Comparison of ENCODE assay signal across 8 mouse cellular contexts in the genomic region with DNA sequence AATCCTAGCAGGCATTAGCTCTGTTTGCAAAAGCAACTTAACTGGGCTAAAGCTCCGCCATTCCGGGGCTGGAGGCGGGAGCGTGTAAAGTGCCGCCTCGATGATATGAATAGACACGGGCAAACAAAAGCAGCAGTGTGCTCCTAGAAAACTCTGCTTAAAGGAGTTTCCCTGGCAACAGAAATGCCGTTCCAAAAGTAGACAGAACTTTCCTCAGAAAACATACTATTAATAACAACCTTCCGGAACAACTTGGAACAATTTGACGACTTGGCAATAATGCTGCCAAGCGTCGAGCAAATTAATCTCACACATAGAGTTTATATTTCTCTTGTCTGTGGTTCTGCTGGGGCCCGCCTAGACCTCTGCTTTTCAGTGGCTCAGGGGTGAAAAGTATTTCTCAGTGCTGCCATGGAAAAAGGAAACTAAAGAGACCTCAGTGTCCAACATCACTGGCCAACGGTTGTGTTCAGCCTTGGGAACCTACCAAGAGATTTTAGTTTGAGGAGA.
DNase-seq lines count a peak whose midpoint lies in the region; ATAC-seq and TF ChIP-seq lines count a peak whose summit lies in the region.

No protein-coding gene starts in this region.

- TF ChIP-seq POLR2A in lung, adult 2 months (IDR thresholded peaks at IDR 0.05; ENCODE audit: borderline replicate concordance, extremely low read depth, low read depth, low read length): no peak
- no peak for TF ChIP-seq POLR2A in limb, embryonic 14.5 days (IDR thresholded peaks at IDR 0.05; ENCODE audit: borderline replicate concordance, extremely low read depth, insufficient read depth, insufficient read length)

- TF ChIP-seq CTCF in lung, embryonic 14.5 days (IDR thresholded peaks at IDR 0.05; ENCODE audit: low read depth): no peak
- no peak for TF ChIP-seq CTCF in lung, adult 2 months (IDR thresholded peaks at IDR 0.05; ENCODE audit: insufficient read depth, low read length)
- TF ChIP-seq CTCF in heart, postnatal 0 days (IDR thresholded peaks at IDR 0.05; ENCODE audit: low read depth): no peak

- peaks cover 5% of the 10 kb centered on the region; the same call in 1 of the 2 replicates for H3K4me1 ChIP-seq in lung, embryonic 14.5 days (ENCODE audit: insufficient read depth)
- no peaks in the 10 kb centered on the region for H3K4me1 ChIP-seq in lung, adult 2 months (ENCODE audit: control insufficient read depth, insufficient read depth, low read length)
- H3K4me1 ChIP-seq in forebrain, embryonic 14.5 days (ENCODE audit: control insufficient read depth, insufficient read depth, low read length): peaks cover 19% of the 10 kb centered on the region
- H3K4me1 ChIP-seq in heart, postnatal 0 days (ENCODE audit: control insufficient read depth, insufficient read depth): peaks cover 13% of the 10 kb centered on the region; the same call in 1 of the 2 replicates
- H3K4me1 ChIP-seq in limb, embryonic 14.5 days (ENCODE audit: control insufficient read depth, insufficient read depth, low read length): peaks cover 11% of the 10 kb centered on the region

- H3K9ac ChIP-seq in lung, embryonic 14.5 days: no peak overlapping the region
- H3K9ac ChIP-seq in forebrain, embryonic 14.5 days (ENCODE audit: low read length): peak overlapping the region; percentile 18; the same call in 1 of the 2 replicates
- 0 out of 2 replicates have a peak overlapping the region, but pooled peaks have one; percentile 13 for H3K9ac ChIP-seq in heart, postnatal 0 days (replicated peaks; ENCODE audit: low read depth, low read length)
- no peak overlapping the region for H3K9ac ChIP-seq in limb, embryonic 14.5 days (ENCODE audit: low read depth, low read length, severe bottlenecking)

- peak overlapping the region; percentile 55 for H3K4me2 ChIP-seq in lung, embryonic 14.5 days
- peak overlapping the region; percentile 37 for H3K4me2 ChIP-seq in forebrain, embryonic 14.5 days (ENCODE audit: low read length)
- peak overlapping the region; percentile 47 for H3K4me2 ChIP-seq in heart, postnatal 0 days (ENCODE audit: low read depth, low read length)
- peak overlapping the region; percentile 34 for H3K4me2 ChIP-seq in limb, embryonic 14.5 days (replicated peaks; ENCODE audit: low read depth, low read length, severe bottlenecking)

- ATAC-seq in lung, embryonic 14.5 days (ENCODE audit: insufficient read depth): peak; percentile 73; the same call in 1 of the 2 replicates
- peak; percentile 83 for ATAC-seq in forebrain, embryonic 14.5 days
- ATAC-seq in heart, postnatal 0 days (ENCODE audit: insufficient read depth, low read depth): peak; percentile 78
- ATAC-seq in limb, embryonic 14.5 days (ENCODE audit: low FRiP score, low read depth): peak; percentile 62; the same call in 1 of the 2 replicates

- TF ChIP-seq EP300 in heart, postnatal 0 days (IDR thresholded peaks at IDR 0.05; ENCODE audit: low read depth): no peak

- H3K9me3 ChIP-seq in lung, embryonic 14.5 days (ENCODE audit: low read depth, low read length): no peaks in the 10 kb centered on the region
- no peaks in the 10 kb centered on the region for H3K9me3 ChIP-seq in forebrain, embryonic 14.5 days (replicated peaks; ENCODE audit: control insufficient read depth, low read length)
- H3K9me3 ChIP-seq in heart, postnatal 0 days (replicated peaks; ENCODE audit: control insufficient read depth, low read length): no peaks in the 10 kb centered on the region
- no peaks in the 10 kb centered on the region for H3K9me3 ChIP-seq in limb, embryonic 14.5 days (ENCODE audit: control insufficient read depth, low read length)

- H3K36me3 ChIP-seq in lung, embryonic 14.5 days (ENCODE audit: insufficient read depth): no peaks in the 10 kb centered on the region
- 0 out of 2 replicates have a peak, but pooled peaks cover 3% of the 10 kb centered on the region for H3K36me3 ChIP-seq in forebrain, embryonic 14.5 days (ENCODE audit: control insufficient read depth, insufficient read depth, low read length)
- H3K36me3 ChIP-seq in heart, postnatal 0 days (replicated peaks; ENCODE audit: control insufficient read depth, insufficient read depth, low read length): no peaks in the 10 kb centered on the region
- no peaks in the 10 kb centered on the region for H3K36me3 ChIP-seq in limb, embryonic 14.5 days (ENCODE audit: control insufficient read depth, insufficient read depth, low read length)

- H3K4me3 ChIP-seq in lung, embryonic 14.5 days (ENCODE audit: low read depth, low read length): peak overlapping the region; percentile 12; the same call in 1 of the 2 replicates
- no peak overlapping the region for H3K4me3 ChIP-seq in lung, adult 2 months (replicated peaks; ENCODE audit: extremely low read depth, low read depth, low read length)
- no peak overlapping the region for H3K4me3 ChIP-seq in forebrain, embryonic 14.5 days (ENCODE audit: low read depth, low read length)
- peak overlapping the region; percentile 14 for H3K4me3 ChIP-seq in heart, postnatal 0 days (ENCODE audit: low read depth, low read length)
- H3K4me3 ChIP-seq in limb, embryonic 14.5 days (replicated peaks; ENCODE audit: low read length): 0 out of 2 replicates have a peak overlapping the region, but pooled peaks have one; percentile 12

- peak; percentile 76 for DNase-seq in lung, embryonic 14.5 days
- DNase-seq in lung, adult 2 months: no peak
- DNase-seq in forebrain, embryonic 14.5 days (ENCODE audit: low spot score): peak; percentile 86
- DNase-seq in heart, postnatal 0 days (ENCODE audit: low spot score): peak; percentile 45
- peak; percentile 59 for DNase-seq in kidney, postnatal 14 days
- DNase-seq in limb, embryonic 14.5 days (ENCODE audit: low spot score): peak; percentile 77
- peak; percentile 91 for DNase-seq in right cerebral cortex, adult 18-20 months
- no peak for DNase-seq in thymus, postnatal 14 days

- no peaks in the 10 kb centered on the region for H3K27me3 ChIP-seq in lung, embryonic 14.5 days (ENCODE audit: insufficient read depth, low read length)
- no peaks in the 10 kb centered on the region for H3K27me3 ChIP-seq in forebrain, embryonic 14.5 days (replicated peaks; ENCODE audit: control insufficient read depth, insufficient read depth, low read length)
- H3K27me3 ChIP-seq in heart, postnatal 0 days (ENCODE audit: control insufficient read depth, insufficient read depth, low read length): no peaks in the 10 kb centered on the region
- no peaks in the 10 kb centered on the region for H3K27me3 ChIP-seq in limb, embryonic 14.5 days (ENCODE audit: control insufficient read depth, insufficient read depth, low read length)

- peak overlapping the region; percentile 37; the same call in 1 of the 2 replicates for H3K27ac ChIP-seq in lung, embryonic 14.5 days (ENCODE audit: low read depth)
- H3K27ac ChIP-seq in forebrain, embryonic 14.5 days (ENCODE audit: low read depth, low read length): peak overlapping the region; percentile 83
- H3K27ac ChIP-seq in heart, postnatal 0 days (ENCODE audit: low read depth): peak overlapping the region; percentile 69
- H3K27ac ChIP-seq in limb, embryonic 14.5 days (replicated peaks; ENCODE audit: low read depth, low read length): peak overlapping the region; percentile 74

- WGBS in lung, embryonic 14.5 days: 5% methylated on average over 14 of the region's 14 CpGs
- 14% methylated on average over 14 of the region's 14 CpGs for WGBS in lung, adult 2 months
- WGBS in forebrain, embryonic 14.5 days: under 1% methylated on average over 14 of the region's 14 CpGs
- WGBS in heart, postnatal 0 days: 14% methylated on average over 14 of the region's 14 CpGs
- 25% methylated on average over 14 of the region's 14 CpGs for WGBS in limb, embryonic 14.5 days

Comparison
In these comparisons a context has a peak if more than half of its experiments do, and no peak if none do; other contexts are left out.
1. DNase-seq: peak in lung, embryonic 14.5 days (single experiment), forebrain, embryonic 14.5 days (single experiment), heart, postnatal 0 days (single experiment), kidney, postnatal 14 days (single experiment), limb, embryonic 14.5 days (single experiment) and right cerebral cortex, adult 18-20 months (single experiment); none in lung, adult 2 months (single experiment) and thymus, postnatal 14 days (single experiment).
2. H3K4me3 ChIP-seq: peak in lung, embryonic 14.5 days (single experiment), heart, postnatal 0 days (single experiment) and limb, embryonic 14.5 days (single experiment); none in lung, adult 2 months (single experiment) and forebrain, embryonic 14.5 days (single experiment).
3. H3K9ac ChIP-seq: peak in forebrain, embryonic 14.5 days (single experiment) and heart, postnatal 0 days (single experiment); none in lung, embryonic 14.5 days (single experiment) and limb, embryonic 14.5 days (single experiment).
4. Peak in every context shown above with its lines, with median percentiles within 50 percentile points of each other: ATAC-seq, H3K27ac ChIP-seq and H3K4me2 ChIP-seq.